Mouse (Mus musculus) kidney, embryonic 15.5 days (tissue): ENCODE data around the gene Mterf1b. TPM values are rescaled to one million over a fixed set of nuclear protein-coding genes. Genes with fewer than 3 reads are reported as not detected.
A peak's percentile ranks its signal among the peaks of the same experiment; 100 is the strongest.
"Not testable (repeated sequence)": the region's sequence is repeated elsewhere in the genome, so short reads cannot be mapped to it uniquely, and the experiment has no call there.

Experiments
- ATAC-seq: fragments of 200-750 bp; cut with Nextera tagmentation; replicated peaks from 2 replicates; pipeline ENCODE4 v1.8.0; 2017; ENCODE audit warnings: moderate TSS enrichment; ENCODE audit not compliant: low FRiP score
- H3K27ac ChIP-seq: fragments of 300-500 bp; sonication (generic); 2 replicates; pipeline ENCODE4 v1.5.1; 2015; ENCODE audit warnings: mild to moderate bottlenecking, inconsistent platforms
- H3K27me3 ChIP-seq: fragments of 300-500 bp; sonication (generic); 2 replicates; pipeline ENCODE4 v1.6.1; 2015; ENCODE audit warnings: inconsistent platforms
- H3K36me3 ChIP-seq: fragments of 300-500 bp; sonication (generic); 2 replicates; pipeline ENCODE4 v1.6.1; 2015; ENCODE audit warnings: inconsistent platforms
- H3K4me1 ChIP-seq: fragments of 300-500 bp; sonication (generic); 2 replicates; pipeline ENCODE4 v1.6.1; 2015; ENCODE audit warnings: inconsistent platforms
- H3K4me2 ChIP-seq: fragments of 300-500 bp; sonication (generic); 2 replicates; pipeline ENCODE4 v1.6.1; 2015; ENCODE audit warnings: moderate library complexity, mild to moderate bottlenecking, inconsistent platforms
- H3K4me3 ChIP-seq: fragments of 300-500 bp; sonication (generic); replicated peaks from 2 replicates; pipeline ENCODE4 v1.5.1; 2015; ENCODE audit warnings: mild to moderate bottlenecking, inconsistent platforms
- H3K9ac ChIP-seq: fragments of 300-500 bp; sonication (generic); 2 replicates; pipeline ENCODE4 v1.6.1; 2015; ENCODE audit warnings: mild to moderate bottlenecking, inconsistent platforms
- H3K9me3 ChIP-seq: fragments of 300-500 bp; sonication (generic); replicated peaks from 2 replicates; pipeline ENCODE4 v1.6.1; 2016; ENCODE audit warnings: inconsistent platforms
- WGBS: fragments of 180-500 bp; shearing (Covaris S2); methylation state at CpG from one replicate; pipeline ENCODE4 v1.1.7; 2015; ENCODE audit warnings: mixed read lengths; 5-methylcytosine and 5-hydroxymethylcytosine counted together
- polyA plus RNA-seq: library from polyadenylated mRNA; unstranded; fragments of >200 nt; fragmentation: Nextera tagmentation; extraction: Ambion mirVana; gene quantifications from 2 replicates; pipeline ENCODE4 v1.2.1, GENCODE M21; 2015

Mterf1b gene
- polyA plus RNA-seq, 1 experiment from 2014 or later: 3.5 TPM

- WGBS: 51% methylated on average over 1 of the region's 1 CpGs
- Histone ChIP-seq H3K27me3 (no peaks in the 10 kb centered on the region), H3K9me3 (no peaks in the 10 kb centered on the region), H3K9ac (no peak overlapping the region), H3K27ac (no peak overlapping the region), H3K36me3 (no peaks in the 10 kb centered on the region), H3K4me3 (no peak overlapping the region), H3K4me2 (no peak overlapping the region), H3K4me1 (0 out of 2 replicates have a peak, but pooled peaks cover 3% of the 10 kb centered on the region)
- no peak for ATAC-seq
Measured at GRCm38 (mm10) chr5:4194166-4194565, 2.0 kb downstream of the Mterf1b start.

DNA sequence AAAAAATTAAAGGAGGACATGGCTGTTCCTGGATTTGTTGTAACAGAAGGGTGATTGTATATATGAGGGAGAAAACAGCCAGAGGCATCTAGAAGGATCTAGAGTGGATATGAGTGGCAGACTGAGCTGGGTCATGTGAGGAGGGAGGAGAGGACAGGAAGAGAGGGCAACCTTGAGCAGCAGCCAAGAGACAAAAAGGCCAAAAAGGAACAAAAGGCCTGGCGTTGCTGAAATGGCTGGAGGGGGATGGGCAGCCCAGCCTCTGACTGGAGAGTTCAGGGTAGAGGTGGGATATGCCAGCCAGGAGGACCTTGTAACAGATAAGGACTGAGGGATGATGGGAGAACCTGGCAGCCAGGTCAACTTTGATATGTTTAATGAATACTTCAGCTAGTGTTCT lies 2.9 kb downstream of the Mterf1b start:
- Histone ChIP-seq H3K4me2 (no peak overlapping the region), H3K27ac (no peak overlapping the region), H3K27me3 (no peaks in the 10 kb centered on the region), H3K9ac (no peak overlapping the region), H3K4me3 (no peak overlapping the region), H3K9me3 (no peaks in the 10 kb centered on the region), H3K36me3 (no peaks in the 10 kb centered on the region), H3K4me1 (0 out of 2 replicates have a peak, but pooled peaks cover 3% of the 10 kb centered on the region)
- WGBS: 50% methylated on average over 1 of the region's 1 CpGs
- no peak for ATAC-seq

DNA sequence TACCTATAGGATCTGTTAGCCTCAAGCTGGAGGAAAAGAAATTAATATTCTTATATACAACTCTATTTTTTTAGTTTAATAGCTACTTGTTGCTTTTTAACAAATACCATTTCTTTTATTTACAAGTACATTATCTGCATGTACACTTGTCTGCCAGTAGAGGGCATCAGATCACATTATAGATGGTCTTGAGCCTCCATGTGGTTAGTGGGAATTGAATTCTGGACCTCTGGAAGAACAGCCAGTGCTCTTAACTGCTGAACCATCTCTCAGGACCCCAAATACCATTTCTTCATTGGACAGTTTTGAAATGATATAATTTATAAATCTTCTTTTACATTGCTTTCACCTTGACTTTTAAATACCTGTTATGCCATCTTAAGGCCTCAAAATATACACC lies 9.2 kb downstream of the Mterf1b start:
- ATAC-seq: no peak
- no peaks in the 10 kb centered on the region for H3K4me1 ChIP-seq

DNA sequence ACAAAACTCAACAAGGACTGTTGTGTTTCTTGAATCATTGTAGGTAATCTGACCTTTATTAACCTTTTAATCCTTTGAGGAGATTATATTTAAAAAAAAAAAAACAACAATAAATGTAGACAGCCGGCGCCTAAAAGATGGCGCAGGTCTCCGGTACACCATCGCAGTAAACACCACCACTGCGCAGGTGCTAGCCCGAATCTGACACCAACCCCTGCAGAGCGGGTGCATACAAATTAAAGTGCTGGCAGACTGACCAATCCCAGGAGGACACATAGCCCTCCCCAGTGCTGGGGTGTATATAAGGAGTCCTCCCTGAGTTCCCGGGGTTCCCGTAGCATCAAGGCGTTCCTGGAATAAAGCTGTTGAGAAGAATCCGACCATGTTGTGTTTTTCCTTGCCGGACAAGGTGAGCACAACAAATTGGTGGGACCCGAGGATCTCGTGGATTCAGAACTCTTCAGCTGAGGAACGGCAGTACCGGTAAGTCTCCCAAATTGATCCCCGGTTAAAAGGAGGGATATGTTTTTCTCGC lies 10.2 kb downstream of the Mterf1b start:
- H3K4me1 ChIP-seq, H3K27me3 ChIP-seq, ATAC-seq, H3K9me3 ChIP-seq, H3K36me3 ChIP-seq, H3K9ac ChIP-seq, H3K4me3 ChIP-seq, H3K27ac ChIP-seq, H3K4me2 ChIP-seq: not testable (repeated sequence)
- 95% methylated on average over 19 of the region's 19 CpGs for WGBS

More for the DNA sequence above, 9.2 kb downstream of the Mterf1b start:
- H3K4me3 ChIP-seq: no peak overlapping the region
- H3K9me3 ChIP-seq: no peaks in the 10 kb centered on the region
- no peaks in the 10 kb centered on the region for H3K27me3 ChIP-seq
- no peak overlapping the region for H3K9ac ChIP-seq
- no peak overlapping the region for H3K27ac ChIP-seq
- H3K36me3 ChIP-seq: no peaks in the 10 kb centered on the region
- H3K4me2 ChIP-seq: no peak overlapping the region

- H3K27ac ChIP-seq, H3K4me1 ChIP-seq, H3K36me3 ChIP-seq, H3K9ac ChIP-seq, ATAC-seq, H3K4me3 ChIP-seq, H3K27me3 ChIP-seq, H3K4me2 ChIP-seq, H3K9me3 ChIP-seq: not testable (repeated sequence)
- 90% methylated on average over 3 of the region's 3 CpGs for WGBS
Measured at GRCm38 (mm10) chr5:4210082-4210481, 17.9 kb downstream of the Mterf1b start.

GRCm38 (mm10) chr5:4221309-4221708 lies 29.1 kb downstream of the Mterf1b start:
- Histone ChIP-seq H3K4me1 (no peaks in the 10 kb centered on the region), H3K36me3 (no peaks in the 10 kb centered on the region), H3K27ac (no peak overlapping the region), H3K4me2 (no peak overlapping the region), H3K9ac (no peak overlapping the region), H3K4me3 (no peak overlapping the region), H3K27me3 (no peaks in the 10 kb centered on the region), H3K9me3 (no peaks in the 10 kb centered on the region)
- WGBS: 61% methylated on average over 3 of the region's 3 CpGs
- no peak for ATAC-seq

DNA sequence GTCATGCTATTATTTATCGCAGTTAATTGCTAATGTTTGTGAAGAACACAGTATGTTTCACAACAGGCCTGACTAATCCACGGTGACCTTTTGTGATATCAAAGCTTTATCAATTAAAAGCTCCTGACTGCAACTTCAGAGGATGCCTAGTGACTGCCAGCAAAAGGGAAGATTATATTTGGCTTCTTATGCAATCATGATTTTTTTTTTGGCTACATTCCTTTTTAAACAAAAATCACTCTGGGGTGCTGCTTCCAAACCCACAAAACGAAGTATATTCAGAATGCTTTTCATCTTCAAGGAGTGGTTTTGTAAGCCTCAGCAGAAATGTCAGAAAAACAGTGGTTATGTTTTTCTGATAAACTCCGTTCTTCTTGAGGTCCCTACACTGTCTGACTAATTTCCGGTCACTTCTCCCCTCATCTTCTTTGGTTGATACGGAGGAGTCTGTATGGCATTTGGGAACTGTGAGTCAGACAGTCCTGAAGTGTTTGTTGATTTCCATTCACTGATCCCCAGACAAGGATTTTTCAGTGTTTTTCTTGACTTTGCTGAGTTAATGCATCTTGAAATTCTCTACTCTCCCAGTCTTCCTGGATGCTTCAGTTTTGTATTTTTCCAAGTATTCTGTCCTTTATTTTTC lies 29.9 kb downstream of the Mterf1b start:
- Histone ChIP-seq H3K9me3 (no peaks in the 10 kb centered on the region), H3K4me3 (no peak overlapping the region), H3K4me1 (no peaks in the 10 kb centered on the region), H3K36me3 (no peaks in the 10 kb centered on the region), H3K4me2 (no peak overlapping the region), H3K27me3 (no peaks in the 10 kb centered on the region), H3K27ac (no peak overlapping the region), H3K9ac (no peak overlapping the region)
- 78% methylated on average over 6 of the region's 6 CpGs for WGBS
- ATAC-seq: no peak

GRCm38 (mm10) chr5:4232163-4232562 lies 40.0 kb downstream of the Mterf1b start:
- Histone ChIP-seq H3K9ac (no peak overlapping the region), H3K9me3 (no peaks in the 10 kb centered on the region), H3K36me3 (no peaks in the 10 kb centered on the region), H3K4me2 (no peak overlapping the region), H3K4me1 (no peaks in the 10 kb centered on the region), H3K27ac (no peak overlapping the region), H3K27me3 (0 out of 2 replicates have a peak, but pooled peaks cover 2% of the 10 kb centered on the region), H3K4me3 (no peak overlapping the region)
- 79% methylated on average over 2 of the region's 2 CpGs for whole genome bisulfite sequencing
- ATAC-seq: no peak

GRCm38 (mm10) chr5:4234505-4234904 lies 42.3 kb downstream of the Mterf1b start:
- no peaks in the 10 kb centered on the region for H3K36me3 ChIP-seq
- 82% methylated on average over 2 of the region's 2 CpGs for WGBS
- no peak for ATAC-seq

GRCm38 (mm10) chr5:4240120-4240519 lies 48.0 kb downstream of the Mterf1b start:
- H3K27me3 ChIP-seq: peaks cover 14% of the 10 kb centered on the region
- no peaks in the 10 kb centered on the region for H3K36me3 ChIP-seq
- 20% methylated on average over 2 of the region's 2 CpGs for WGBS
- H3K4me3 ChIP-seq: no peak overlapping the region
- H3K4me2 ChIP-seq: no peak overlapping the region
- no peak overlapping the region for H3K9ac ChIP-seq
- ATAC-seq: peak; percentile 87
- H3K4me1 ChIP-seq: no peaks in the 10 kb centered on the region
- no peak overlapping the region for H3K27ac ChIP-seq
- no peaks in the 10 kb centered on the region for H3K9me3 ChIP-seq

More at GRCm38 (mm10) chr5:4234505-4234904, 42.3 kb downstream of the Mterf1b start:
- Histone ChIP-seq H3K9me3 (no peaks in the 10 kb centered on the region), H3K4me2 (no peak overlapping the region), H3K27me3 (peaks cover 6% of the 10 kb centered on the region; the same call in 1 of the 2 replicates), H3K4me3 (no peak overlapping the region), H3K27ac (no peak overlapping the region), H3K4me1 (no peaks in the 10 kb centered on the region), H3K9ac (no peak overlapping the region)

DNA sequence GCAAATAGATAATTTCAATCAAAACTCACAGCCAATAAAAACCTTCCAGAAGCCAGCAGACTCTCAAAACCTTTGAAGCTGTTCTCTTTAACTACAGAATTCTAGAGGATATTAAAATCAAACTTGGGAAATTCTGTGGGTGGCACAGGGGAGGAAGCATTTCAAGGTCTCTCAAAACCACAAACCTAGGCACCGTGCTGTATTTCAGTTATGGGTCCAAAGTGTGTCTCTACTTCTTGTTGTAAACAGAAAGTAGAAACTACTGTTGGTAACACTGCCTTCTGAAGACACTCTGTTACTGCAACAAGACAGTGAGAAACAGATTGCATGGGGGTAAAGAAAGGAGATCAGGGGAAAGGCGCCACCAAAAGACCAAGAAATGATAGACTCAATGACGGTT lies 52.8 kb downstream of the Mterf1b start:
- ATAC-seq: no peak
- Histone ChIP-seq H3K4me3 (no peak overlapping the region), H3K9ac (no peak overlapping the region), H3K9me3 (no peaks in the 10 kb centered on the region), H3K4me2 (no peak overlapping the region), H3K4me1 (no peaks in the 10 kb centered on the region), H3K27ac (no peak overlapping the region), H3K36me3 (no peaks in the 10 kb centered on the region), H3K27me3 (peaks cover 8% of the 10 kb centered on the region; the same call in 1 of the 2 replicates)
- 79% methylated on average over 3 of the region's 3 CpGs for WGBS

GRCm38 (mm10) chr5:4246095-4246494 lies 53.9 kb downstream of the Mterf1b start:
- 46% methylated on average over 2 of the region's 2 CpGs for WGBS
- Histone ChIP-seq H3K9ac (no peak overlapping the region), H3K4me3 (no peak overlapping the region), H3K36me3 (no peaks in the 10 kb centered on the region), H3K27me3 (peaks cover 8% of the 10 kb centered on the region; the same call in 1 of the 2 replicates), H3K9me3 (no peaks in the 10 kb centered on the region), H3K4me1 (no peaks in the 10 kb centered on the region), H3K4me2 (no peak overlapping the region), H3K27ac (no peak overlapping the region)
- no peak for ATAC-seq
